Mouse (Mus musculus): ENCODE measurements around the gene Calm1. TPM values are rescaled to one million over a fixed set of nuclear protein-coding genes. Genes with fewer than 3 reads are reported as not detected.
"Not testable (repeated sequence)": the region's sequence is repeated elsewhere in the genome, so short reads cannot be mapped to it uniquely, and the experiment has no call there.

Calm1 gene
- total and polyA plus RNA-seq, 3 experiments, result 99.2 to 240 (median 224) TPM

- H3K4me1 ChIP-seq (ENCODE audit: control insufficient read depth, insufficient read depth, low read length), result peaks cover 9% of the 10 kb centered on the region
- TF ChIP-seq EP300 (IDR thresholded peaks at IDR 0.05; ENCODE audit: insufficient read depth, low read depth, low read length), result no peak
- no peak for TF ChIP-seq POLR2A (IDR thresholded peaks at IDR 0.05; ENCODE audit: insufficient read depth, low read depth, low read length)
- TF ChIP-seq CTCF (IDR thresholded peaks at IDR 0.05), result no peak
Measured at GRCm38 (mm10) chr12:100211453-100212185, 12.4 kb downstream of the Calm1 start.

GRCm38 (mm10) chr12:100212397-100212796 is 13.2 kb downstream of the Calm1 start:
- intact Hi-C loops (cut with DNase I), result no loop called here
- Histone ChIP-seq H3K27ac (no peak overlapping the region; the same call in 1 of the 2 replicates), H3K9ac (ENCODE audit: low read depth, low read length) (no peak overlapping the region), H3K4me3 (no peak overlapping the region), H3K36me3 (ENCODE audit: control insufficient read depth, insufficient read depth, low read length) (peaks cover 16% of the 10 kb centered on the region), H3K79me2 (replicated peaks; ENCODE audit: control insufficient read depth, insufficient read depth, low read length) (no peaks in the 10 kb centered on the region), H3K27me3 (ENCODE audit: control insufficient read depth, insufficient read depth, low read length) (no peaks in the 10 kb centered on the region), H3K4me1 (ENCODE audit: control insufficient read depth, insufficient read depth, low read length) (peaks cover 9% of the 10 kb centered on the region)
- TF ChIP-seq EP300 (IDR thresholded peaks at IDR 0.05; ENCODE audit: insufficient read depth, low read depth, low read length) (peak; percentile 17; the same call in 1 of the 2 replicates), CTCF (IDR thresholded peaks at IDR 0.05) (no peak)
- WGBS, result 21% methylated on average over 3 of the region's 3 CpGs
- DNase-seq, result peak in 1 of 2 experiments; percentile 53

More at GRCm38 (mm10) chr12:100211453-100212185, 12.4 kb downstream of the Calm1 start:
- Histone ChIP-seq H3K36me3 (ENCODE audit: control insufficient read depth, insufficient read depth, low read length) (peaks cover 20% of the 10 kb centered on the region), H3K4me3 (no peak overlapping the region), H3K9ac (ENCODE audit: low read depth, low read length) (no peak overlapping the region), H3K27ac (no peak overlapping the region), H3K79me2 (replicated peaks; ENCODE audit: control insufficient read depth, insufficient read depth, low read length) (no peaks in the 10 kb centered on the region), H3K27me3 (ENCODE audit: control insufficient read depth, insufficient read depth, low read length) (no peaks in the 10 kb centered on the region)
- intact Hi-C loops (cut with DNase I), result no loop called here
- 61% methylated on average over 5 of the region's 5 CpGs for WGBS
- no peak for DNase-seq

- intact Hi-C loops (cut with DNase I), result no loop called here
- TF ChIP-seq EP300 (IDR thresholded peaks at IDR 0.05; ENCODE audit: insufficient read depth, low read depth, low read length), result no peak
- DNase-seq, result no peak
- Histone ChIP-seq H3K4me1 (ENCODE audit: control insufficient read depth, insufficient read depth, low read length) (peaks cover 9% of the 10 kb centered on the region), H3K27me3 (ENCODE audit: control insufficient read depth, insufficient read depth, low read length) (no peaks in the 10 kb centered on the region), H3K9ac (ENCODE audit: low read depth, low read length) (no peak overlapping the region), H3K4me3 (no peak overlapping the region), H3K79me2 (replicated peaks; ENCODE audit: control insufficient read depth, insufficient read depth, low read length) (no peaks in the 10 kb centered on the region), H3K27ac (no peak overlapping the region), H3K36me3 (ENCODE audit: control insufficient read depth, insufficient read depth, low read length) (peaks cover 13% of the 10 kb centered on the region)
- 25% methylated on average over 2 of the region's 2 CpGs for WGBS
Measured at GRCm38 (mm10) chr12:100213162-100213561, 13.9 kb downstream of the Calm1 start.

- H3K36me3 ChIP-seq (ENCODE audit: control insufficient read depth, insufficient read depth, low read length), result peaks cover 10% of the 10 kb centered on the region
- intact Hi-C loops (cut with DNase I), result no loop called here
- no peak for TF ChIP-seq EP300 (IDR thresholded peaks at IDR 0.05; ENCODE audit: insufficient read depth, low read depth, low read length)
- TF ChIP-seq CTCF (IDR thresholded peaks at IDR 0.05), result no peak
- no peak for TF ChIP-seq POLR2A (IDR thresholded peaks at IDR 0.05; ENCODE audit: insufficient read depth, low read depth, low read length)
- peaks cover 9% of the 10 kb centered on the region for H3K4me1 ChIP-seq (ENCODE audit: control insufficient read depth, insufficient read depth, low read length)
- H3K27me3 ChIP-seq (ENCODE audit: control insufficient read depth, insufficient read depth, low read length), result no peaks in the 10 kb centered on the region
- no peaks in the 10 kb centered on the region for H3K79me2 ChIP-seq (replicated peaks; ENCODE audit: control insufficient read depth, insufficient read depth, low read length)
- no peak overlapping the region for H3K27ac ChIP-seq
- no peak overlapping the region for H3K4me3 ChIP-seq
- WGBS, result 94% methylated on average over 10 of the region's 10 CpGs
- no peak overlapping the region for H3K9ac ChIP-seq (ENCODE audit: low read depth, low read length)
- no peak for DNase-seq
Measured at GRCm38 (mm10) chr12:100214156-100214555, 14.9 kb downstream of the Calm1 start.

- Histone ChIP-seq H3K4me3 (no peak overlapping the region), H3K9ac (ENCODE audit: low read depth, low read length) (no peak overlapping the region), H3K79me2 (replicated peaks; ENCODE audit: control insufficient read depth, insufficient read depth, low read length) (no peaks in the 10 kb centered on the region), H3K4me1 (ENCODE audit: control insufficient read depth, insufficient read depth, low read length) (peaks cover 9% of the 10 kb centered on the region), H3K36me3 (ENCODE audit: control insufficient read depth, insufficient read depth, low read length) (peaks cover 4% of the 10 kb centered on the region), H3K27me3 (ENCODE audit: control insufficient read depth, insufficient read depth, low read length) (no peaks in the 10 kb centered on the region), H3K27ac (no peak overlapping the region)
- no peak for DNase-seq
- intact Hi-C loops (cut with DNase I), result no loop called here
- 50% methylated on average over 3 of the region's 3 CpGs for WGBS
- TF ChIP-seq POLR2A (IDR thresholded peaks at IDR 0.05; ENCODE audit: insufficient read depth, low read depth, low read length), result no peak
- TF ChIP-seq CTCF (IDR thresholded peaks at IDR 0.05), result no peak
- no peak for TF ChIP-seq EP300 (IDR thresholded peaks at IDR 0.05; ENCODE audit: insufficient read depth, low read depth, low read length)
Measured at GRCm38 (mm10) chr12:100214738-100215137, 15.5 kb downstream of the Calm1 start.

GRCm38 (mm10) chr12:100217087-100217486 is 17.9 kb downstream of the Calm1 start:
- H3K4me1 ChIP-seq (ENCODE audit: control insufficient read depth, insufficient read depth, low read length); intact Hi-C loops (cut with DNase I); H3K4me3 ChIP-seq; H3K9ac ChIP-seq (ENCODE audit: low read depth, low read length); H3K36me3 ChIP-seq (ENCODE audit: control insufficient read depth, insufficient read depth, low read length); DNase-seq; H3K27ac ChIP-seq; H3K27me3 ChIP-seq (ENCODE audit: control insufficient read depth, insufficient read depth, low read length); H3K79me2 ChIP-seq (replicated peaks; ENCODE audit: control insufficient read depth, insufficient read depth, low read length): not testable (repeated sequence)
- 86% methylated on average over 2 of the region's 2 CpGs for WGBS
